Mouse (Mus musculus): ENCODE results near the gene Vps37c.

GRCm38 (mm10) chr19:10723649-10724048, 35.1 kb downstream of the Vps37c start:
- TF ChIP-seq REST (IDR thresholded peaks at IDR 0.05; ENCODE audit: insufficient read depth, insufficient read length) (no peak), MAX (IDR thresholded peaks at IDR 0.05; ENCODE audit: low read depth) (no peak), E2F4 (IDR thresholded peaks at IDR 0.05; ENCODE audit: insufficient read depth) (no peak), TCF12 (IDR thresholded peaks at IDR 0.05; ENCODE audit: insufficient read depth, poor library complexity, severe bottlenecking) (no peak), TCF3 (IDR thresholded peaks at IDR 0.05; ENCODE audit: insufficient read length, low read depth) (no peak), CEBPB (IDR thresholded peaks at IDR 0.05; ENCODE audit: insufficient read depth, poor library complexity, severe bottlenecking) (no peak), MYOG (IDR thresholded peaks at IDR 0.05; ENCODE audit: control insufficient read depth in 1 of 3, insufficient read depth in 1 of 3, insufficient read length in 2 of 3, low read depth in 2 of 3) (no peak), POLR2A (IDR thresholded peaks at IDR 0.05; ENCODE audit: insufficient read length, low read depth) (no peak), MYOD1 (IDR thresholded peaks at IDR 0.05; ENCODE audit: control insufficient read depth in 1 of 3, insufficient read length in 2 of 3, low read depth in 2 of 3) (no peak), POLR2AphosphoS2 (IDR thresholded peaks at IDR 0.05; ENCODE audit: insufficient read length, low read depth) (no peak)
